Mouse (Mus musculus) lung, postnatal 4 days (tissue): ENCODE results near the gene Adgrg5.

Experiments
- DNase-seq, 2 experiments: peaks; one replicate each; pipeline ENCODE4 v3.0.0; 2021

The Adgrg5 gene

DNA sequence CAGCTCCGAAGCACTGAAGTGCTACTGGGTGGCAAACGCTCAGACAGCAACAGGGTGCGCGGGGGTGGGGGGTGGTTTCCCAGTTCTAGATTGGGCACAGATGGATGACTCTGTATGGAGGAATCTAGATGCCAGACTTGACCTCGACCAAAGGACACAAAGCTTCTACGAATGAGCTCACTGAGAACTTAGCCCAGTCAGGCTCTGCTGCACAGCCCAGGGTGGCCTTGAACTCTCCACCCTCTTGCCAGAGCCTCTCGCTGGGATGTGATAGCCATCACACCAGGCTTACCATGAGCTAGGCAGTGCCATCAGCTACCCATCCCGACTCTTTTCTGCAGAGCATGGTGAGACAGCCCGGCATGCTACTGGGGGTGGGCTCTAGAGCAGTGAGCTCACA lies 50.3 kb downstream of the Adgrg5 start:
- no peak for DNase-seq

DNA sequence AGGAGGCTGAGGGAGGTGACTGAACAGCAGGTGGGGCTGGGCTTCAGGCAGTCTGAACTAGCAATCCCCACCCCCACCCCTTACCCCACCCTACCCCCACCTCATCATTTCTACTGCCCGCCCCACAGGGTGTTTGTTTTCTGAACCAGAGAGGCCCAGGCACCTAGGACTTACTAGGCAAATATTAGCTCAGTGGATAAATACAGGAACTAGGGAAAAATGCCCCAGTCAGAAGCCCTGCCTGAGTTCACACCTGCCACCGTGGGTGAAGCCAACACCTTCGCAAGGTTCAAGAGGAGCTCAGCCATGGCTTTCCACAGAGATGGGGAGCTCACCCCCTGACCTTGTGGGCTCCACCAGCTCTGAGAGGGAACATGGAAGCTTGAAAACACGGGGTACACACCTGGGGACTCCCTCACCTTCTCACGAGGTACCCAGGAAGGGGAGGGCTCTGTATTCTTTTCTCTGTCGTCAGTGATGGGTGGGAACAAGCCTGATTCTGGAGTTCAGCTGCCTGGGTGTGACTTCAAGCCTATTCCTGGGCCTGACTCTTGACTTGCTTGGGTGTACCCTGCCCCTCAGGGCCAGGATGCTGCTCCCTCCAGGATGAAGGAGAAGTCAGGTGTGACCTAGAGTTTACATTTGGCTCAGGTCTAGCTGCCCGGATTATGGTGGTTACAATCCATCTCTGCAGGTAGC lies 51.1 kb downstream of the Adgrg5 start, which contains the start of gene Adgrg1:
TSS of gene Adgrg1 (plus strand) at position 285 of the 699 bp plus-strand sequence.
- DNase-seq: peak; percentile 47 to 70

DNA sequence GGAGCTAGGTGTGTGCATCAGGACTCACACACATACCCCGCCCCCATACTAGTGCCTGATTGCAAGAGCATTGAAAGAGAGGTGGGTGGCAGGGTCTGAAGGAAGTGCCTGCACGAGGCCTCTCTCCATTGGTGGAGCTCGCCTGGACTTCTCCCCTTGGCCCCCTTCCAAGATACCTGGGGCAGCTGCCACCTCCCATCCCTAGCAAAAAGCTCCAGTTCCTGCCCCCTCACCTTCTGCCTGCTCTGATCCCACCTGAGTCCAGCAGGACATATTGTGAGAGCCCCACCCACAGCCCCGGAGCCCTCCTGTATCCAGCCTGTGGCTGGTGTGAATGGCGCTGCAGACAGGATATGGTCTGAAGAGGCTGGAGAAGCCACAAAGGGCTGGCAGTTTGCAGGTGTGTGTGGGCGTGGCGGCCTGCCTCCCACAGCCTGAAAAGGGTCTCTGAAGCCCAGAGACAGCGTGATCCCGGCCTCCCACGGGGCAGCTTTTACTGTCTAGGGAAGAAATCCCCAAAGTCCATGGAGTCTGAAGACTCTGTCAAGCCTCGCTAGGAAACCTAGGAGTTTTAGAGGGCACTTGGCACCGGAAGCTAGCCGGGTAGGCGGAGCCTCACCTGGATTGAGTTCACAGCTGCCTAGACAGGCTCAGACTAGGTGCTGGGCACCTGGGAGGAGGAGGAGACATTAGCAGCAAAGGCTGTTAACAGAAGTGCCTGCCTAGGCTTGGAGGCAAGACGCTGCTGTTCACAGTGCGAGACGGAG lies 53.3 kb downstream of the Adgrg5 start:
- peak; percentile 69 to 83 for DNase-seq

DNA sequence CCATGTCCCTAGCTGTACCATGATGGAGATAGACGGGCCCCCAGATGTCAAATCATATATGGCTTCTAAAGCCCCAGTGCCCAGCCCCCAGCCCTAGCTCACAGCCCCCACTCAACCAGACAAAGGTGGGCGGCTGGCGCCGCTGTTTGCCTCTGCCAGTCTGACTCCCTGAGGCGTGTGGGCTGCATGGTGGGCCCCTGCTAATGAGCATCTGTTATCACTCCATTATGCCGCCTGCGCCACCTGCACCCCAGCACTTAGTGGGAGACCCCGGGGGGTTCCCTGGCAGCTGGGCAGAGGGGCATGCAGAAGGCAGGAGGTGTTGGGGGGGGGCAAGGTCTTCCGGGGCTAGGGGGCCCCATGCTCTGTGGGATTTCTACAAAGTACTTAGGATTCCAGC lies 54.6 kb downstream of the Adgrg5 start:
- DNase-seq: no peak

DNA sequence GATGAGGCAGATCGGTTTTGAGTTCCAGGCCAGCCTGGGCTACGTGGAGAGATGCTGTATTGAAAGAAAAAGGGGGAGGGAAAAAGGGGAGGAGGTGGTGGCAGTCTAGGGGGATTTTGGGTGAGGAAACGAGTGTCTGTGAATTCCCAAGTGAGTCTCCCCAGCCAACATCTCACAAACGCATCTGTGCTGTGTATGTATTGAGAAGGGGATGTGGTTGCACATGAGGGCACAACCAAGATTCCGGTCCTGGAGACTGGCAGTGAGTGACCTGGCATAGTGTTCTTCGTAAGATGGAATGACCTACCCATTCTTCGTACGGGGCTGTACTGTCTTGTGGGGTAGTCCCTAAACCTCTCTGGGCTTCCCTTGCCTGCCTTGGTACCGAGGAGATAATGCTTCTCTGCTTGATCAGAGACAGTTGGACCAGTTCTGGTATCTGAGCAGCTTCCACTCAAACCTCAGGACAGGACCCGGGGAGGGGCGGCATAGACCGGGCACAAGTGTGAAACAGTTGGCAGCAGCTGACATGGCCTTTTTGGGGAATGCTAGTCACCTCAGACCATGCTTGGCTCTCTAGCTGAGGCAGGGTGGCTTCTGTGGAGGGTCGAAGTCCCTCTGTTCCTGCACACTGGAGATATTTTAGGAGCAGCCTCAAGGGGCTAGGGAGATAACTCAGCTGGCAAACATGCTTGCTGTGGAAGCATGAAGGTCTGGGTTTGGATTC lies 55.3 kb downstream of the Adgrg5 start:
- no peak for DNase-seq

DNA sequence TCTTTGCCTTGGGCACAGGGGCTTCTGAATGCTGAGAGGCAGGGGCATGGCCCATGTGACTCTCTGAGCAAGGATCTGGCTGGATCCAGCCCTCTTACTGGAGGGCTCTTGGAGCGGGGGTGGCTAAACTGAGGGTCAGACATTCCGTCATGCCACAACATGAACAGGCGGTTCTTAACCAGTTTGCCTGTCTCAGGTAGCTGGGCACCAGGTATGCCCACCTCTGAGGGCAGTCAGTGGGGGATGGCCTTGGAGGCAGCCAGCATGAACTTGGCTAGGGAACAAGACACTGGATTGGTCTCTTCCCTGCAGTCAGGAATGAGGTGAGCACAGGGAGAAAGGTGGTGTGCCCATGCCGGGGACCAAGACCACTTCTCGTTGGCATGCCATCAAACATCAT lies 56.7 kb downstream of the Adgrg5 start:
- DNase-seq: no peak

DNA sequence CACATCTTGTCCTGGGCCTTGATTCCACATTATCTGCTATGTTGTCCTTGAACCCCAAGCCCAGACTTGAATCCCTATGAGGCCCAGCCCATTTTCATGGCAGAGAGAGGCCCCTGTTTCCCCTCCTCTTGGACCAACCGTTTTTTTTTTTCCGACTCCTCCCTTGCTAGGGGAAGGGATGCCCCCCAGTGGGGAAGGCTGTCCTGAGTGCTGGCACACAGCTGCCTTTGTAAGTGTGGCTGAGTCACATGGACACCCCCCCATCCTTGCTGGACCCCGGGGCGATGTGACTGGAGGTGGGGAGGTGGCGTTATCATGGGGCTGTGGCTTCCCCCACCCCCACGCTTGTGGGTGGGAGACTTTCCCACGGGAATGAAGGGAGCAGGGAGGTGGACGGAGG lies 57.5 kb downstream of the Adgrg5 start:
- DNase-seq: no peak

DNA sequence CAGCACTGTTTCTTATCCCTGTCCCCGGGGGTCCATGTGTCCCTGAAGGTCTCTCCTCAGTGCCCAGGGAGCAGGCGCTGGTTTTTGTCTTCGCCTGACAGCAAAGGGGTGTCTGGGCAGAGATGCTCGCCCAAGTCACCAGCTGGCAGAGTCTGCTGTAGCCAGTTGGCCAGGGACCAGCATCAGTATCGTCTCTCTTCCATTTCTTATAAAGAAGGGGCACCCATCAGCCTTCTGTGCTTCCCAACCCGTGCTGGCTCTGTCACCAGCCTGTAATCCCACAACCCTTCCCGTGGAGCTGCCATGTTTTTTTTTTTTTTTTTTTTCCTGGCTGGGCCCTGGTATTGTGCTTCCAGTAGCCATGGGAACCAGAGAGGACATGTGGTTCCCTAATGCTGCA lies 58.4 kb downstream of the Adgrg5 start:
- DNase-seq: no peak

DNA sequence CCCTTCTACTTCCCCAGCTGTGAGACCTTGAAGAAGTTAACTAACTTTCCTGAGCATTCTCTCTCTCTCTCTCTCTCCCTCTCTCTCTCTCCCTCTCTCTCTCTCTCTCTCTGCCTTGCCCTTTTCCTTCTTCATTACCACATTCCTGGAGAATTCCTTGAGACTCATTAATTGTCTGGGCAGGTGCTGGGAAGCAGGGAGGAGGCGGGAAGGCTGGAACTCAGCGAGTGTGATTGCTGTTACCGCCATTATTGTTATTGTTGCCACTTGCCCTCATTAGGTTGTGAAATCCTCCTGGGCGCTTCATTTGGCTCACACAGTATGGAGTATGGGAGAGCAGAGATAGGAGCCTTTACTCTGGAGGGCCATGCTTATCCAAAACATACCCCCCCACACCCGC lies 59.7 kb downstream of the Adgrg5 start:
- DNase-seq: no peak

DNA sequence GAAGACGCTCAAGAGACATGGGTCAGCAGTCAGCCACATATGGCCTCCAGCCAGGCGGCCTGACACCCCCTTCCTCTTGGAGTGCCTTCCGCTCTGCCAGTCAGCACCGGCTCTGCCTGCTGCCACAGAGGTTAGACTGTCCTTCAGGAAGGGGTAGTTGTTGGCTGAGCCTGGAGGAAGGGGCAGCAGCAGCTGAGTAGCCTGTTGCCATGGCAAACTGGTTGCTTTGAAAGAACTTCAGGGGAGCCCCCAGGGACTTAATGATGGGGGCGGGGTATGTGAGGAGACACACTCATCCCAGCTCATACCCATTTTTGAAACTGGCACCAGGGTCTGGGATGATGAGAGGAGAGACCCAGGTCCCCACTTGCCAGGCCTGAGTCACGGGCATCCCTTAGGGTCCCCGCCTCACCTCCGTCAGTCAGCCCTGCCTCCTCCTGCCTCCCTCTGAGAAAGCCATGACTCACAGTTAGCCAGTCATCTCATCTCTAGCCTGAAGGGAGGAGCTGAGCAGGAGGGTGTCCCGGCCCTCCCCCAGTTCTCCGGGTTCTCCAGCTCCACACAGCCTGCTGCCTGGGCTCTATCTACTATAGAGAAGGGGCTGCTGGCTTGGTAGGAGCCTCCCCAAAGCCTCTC lies 60.5 kb downstream of the Adgrg5 start:
- DNase-seq: peak; percentile 67 to 75

DNA sequence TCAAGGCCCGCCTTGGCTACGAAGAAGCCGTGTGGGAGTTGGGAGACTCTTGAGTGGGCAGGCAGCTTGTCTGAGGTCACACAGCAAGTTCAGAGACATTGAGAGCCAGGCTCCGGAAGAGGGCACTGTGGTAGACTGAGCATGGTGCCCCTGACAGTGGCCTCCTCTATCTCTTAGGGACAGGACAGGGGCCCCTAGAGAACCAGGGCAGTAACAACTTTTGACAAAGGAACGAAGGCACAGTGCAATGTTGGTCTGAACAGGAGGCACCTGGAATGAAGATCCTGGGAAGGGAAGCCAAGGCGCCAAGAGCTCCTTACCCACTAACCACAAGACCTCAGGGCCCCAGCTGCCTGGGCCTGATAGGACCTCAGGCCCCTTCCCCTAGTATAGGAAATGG lies 61.5 kb downstream of the Adgrg5 start:
- no peak for DNase-seq

DNA sequence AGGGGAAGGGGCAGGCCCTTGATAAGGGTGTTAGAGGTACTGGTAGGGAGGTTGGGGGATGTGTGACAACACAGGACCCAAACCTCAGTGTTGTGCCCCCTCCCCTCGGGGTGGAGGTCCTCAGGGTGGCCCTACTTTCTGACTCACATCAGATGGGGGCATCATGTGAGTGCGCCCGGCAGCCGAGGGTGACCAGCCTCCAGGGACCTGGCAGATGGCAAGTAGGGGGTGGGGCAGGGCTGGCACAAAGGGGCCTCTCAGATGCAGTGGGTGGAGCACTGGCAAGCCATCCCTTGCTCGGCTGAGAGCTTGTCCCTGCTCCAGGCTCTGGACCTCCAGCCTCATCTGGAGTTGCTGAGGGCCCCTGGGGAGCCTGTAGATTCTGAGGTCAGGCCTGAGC lies 63.2 kb downstream of the Adgrg5 start:
- no peak for DNase-seq

DNA sequence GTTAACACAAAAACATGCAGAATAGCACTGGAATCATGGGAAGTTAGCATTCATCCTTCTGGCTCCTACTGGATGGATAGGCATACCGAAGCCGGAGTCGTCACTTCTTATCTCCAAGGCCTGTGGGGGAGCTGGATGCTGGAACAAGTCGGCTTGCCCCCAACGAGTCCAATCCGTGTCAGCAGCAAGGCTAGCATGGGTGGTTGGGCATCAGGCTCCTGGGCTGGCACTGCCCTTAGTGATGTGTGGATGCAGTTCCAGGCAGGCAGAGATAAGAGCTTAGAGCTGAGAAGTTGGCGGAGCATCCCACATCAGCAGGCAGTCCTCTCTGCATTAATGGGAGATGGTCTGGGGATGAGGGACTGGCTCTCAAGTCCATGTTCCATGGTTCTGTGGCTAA lies 64.1 kb downstream of the Adgrg5 start:
- no peak for DNase-seq

DNA sequence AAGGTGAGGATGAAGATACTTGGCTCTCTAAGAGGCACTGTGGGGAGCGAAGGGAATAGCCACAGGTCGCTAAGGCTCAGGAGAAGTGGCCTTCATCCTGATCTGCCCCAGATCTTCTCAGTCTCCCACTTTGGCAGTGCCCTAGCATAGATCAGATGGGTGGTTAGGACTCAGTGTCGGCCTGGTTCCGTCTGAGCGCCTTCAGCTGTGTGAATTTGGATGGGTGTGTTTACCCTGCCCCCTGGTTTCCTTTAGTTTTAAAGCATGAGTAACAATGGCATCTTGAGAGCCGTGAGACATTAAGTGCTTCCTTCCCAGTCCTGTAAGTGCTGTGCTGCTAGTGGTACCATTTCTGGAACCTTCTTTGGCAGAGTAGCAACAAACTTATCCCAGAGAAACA lies 65.1 kb downstream of the Adgrg5 start:
- no peak for DNase-seq

DNA sequence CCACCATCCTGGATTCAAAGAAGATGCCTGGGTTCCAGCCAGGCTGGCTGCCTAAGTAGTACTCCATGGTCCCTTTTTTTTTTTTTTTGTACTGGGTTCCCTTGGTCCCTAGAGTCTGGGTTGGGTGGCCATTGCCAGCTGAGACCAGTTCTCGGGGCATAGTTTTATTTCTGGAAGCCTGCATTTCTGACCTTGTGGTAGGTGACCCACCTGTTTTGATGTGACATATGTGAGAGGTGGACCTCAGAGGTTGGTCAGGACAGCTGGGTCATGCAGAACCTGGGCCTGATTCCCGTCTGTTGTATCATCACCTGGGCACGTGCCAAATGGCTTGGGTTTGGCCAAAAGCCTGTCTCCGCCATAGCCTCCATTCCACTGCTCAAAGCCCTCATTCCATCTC lies 66.2 kb downstream of the Adgrg5 start:
- no peak for DNase-seq

DNA sequence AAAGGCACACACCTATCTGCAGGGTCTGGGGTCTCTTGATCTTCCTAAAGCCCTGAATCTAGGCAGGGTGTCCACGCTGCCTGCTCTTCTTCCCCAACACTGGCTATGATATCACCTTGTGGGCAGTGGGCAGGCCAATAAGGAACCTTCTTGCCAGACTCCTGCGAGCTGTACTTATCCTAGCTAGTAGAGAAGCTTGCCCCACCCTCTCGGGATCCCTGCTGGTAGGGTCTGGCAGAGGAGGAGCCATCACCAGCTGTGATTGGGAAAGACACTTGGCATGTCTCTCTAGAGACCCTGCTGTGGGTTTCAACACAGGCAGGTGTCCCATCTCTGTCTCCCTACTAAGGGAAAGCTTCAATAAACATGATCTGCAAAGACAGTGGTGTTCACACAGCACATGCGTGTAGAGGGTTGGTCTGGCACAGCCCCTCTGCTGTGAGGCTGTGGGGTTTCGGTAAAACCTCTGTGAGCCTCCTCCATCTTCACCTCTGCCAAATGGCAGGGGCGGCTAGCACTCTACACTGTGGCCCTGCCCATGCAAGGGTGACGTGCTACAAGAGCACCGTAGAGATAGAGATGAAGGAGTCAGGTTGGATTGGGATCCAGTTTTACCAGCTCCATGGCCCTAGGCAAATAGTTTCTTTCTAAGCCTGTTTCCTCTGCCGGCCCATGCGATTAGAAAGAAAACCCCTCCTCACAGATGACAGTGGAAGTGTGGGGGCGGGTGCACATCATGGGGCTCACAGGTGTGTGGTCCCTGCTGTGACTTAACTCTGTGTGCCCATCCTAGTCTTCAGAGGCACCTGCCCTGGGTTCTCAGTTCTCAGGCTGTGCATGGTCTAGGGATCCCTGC lies 67.3 kb downstream of the Adgrg5 start:
- DNase-seq: no peak

DNA sequence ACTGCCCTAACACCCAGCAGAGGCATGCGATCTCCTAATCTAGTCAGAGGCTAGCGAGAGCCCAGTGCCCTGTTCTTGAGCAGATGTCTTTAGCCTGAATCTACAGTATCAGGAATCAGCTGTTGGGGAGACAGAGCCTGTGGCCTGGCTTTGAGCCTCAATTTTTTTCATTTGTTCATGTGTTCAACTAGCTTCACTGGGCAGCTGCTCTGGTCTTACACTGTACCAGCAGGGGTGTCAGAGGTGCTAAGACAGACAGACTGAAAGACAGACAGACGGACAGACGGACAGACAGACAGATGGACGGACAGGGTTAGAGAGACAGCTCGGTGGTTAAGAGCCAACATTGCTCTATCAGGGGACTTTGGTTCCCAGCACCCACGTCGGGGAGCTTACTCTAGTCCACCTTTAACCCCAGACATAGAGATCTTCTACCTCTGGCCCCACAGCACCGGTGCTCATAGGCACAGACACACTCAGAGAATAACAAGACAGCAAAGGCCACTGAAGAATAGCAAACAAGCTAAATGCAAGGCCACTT lies 68.0 kb downstream of the Adgrg5 start:
- no peak for DNase-seq

DNA sequence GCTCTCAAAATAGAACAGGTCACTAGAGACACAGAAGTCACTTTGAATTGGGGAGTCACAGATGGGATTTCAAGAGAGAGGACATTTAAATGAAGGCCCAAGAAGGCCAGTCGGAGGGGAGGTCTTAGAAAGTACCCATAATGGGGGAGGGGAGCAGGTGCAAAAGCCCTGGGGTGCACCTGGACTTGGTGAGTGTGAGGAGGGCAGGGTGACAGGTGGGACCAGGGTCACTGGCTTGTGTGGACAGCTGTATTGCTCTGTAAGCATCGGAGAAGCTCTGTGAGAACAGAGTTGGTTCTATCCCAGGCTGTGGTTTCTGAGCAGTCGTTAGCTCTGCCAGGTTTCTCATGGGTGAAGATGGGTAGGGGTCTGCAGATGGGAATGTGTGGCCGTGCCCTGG lies 68.5 kb downstream of the Adgrg5 start:
- no peak for DNase-seq

DNA sequence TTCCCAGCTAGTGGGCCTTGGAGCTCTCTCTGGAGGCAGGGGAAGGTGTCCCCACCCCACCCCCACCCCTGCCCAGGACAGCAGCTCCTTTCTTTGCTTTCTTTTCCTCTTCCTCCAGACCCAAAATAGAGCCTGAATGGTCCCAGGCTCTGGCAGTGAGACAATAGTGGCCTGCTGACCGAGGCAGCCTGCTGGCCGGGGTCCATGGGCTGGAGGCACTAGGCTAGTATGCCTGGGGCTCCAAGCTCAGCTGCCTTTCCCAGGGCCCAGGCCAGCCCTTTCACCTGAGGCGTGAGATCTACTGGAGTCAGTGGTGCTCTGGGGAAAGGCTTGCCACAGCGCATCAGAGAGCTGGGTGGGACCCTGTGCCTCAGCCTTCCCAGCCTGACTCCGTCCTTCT lies 69.0 kb downstream of the Adgrg5 start:
- DNase-seq: peak; percentile 62 to 79
